Mouse (Mus musculus) G1E-ER4 (cell line): ENCODE data around the gene Atxn7l2. TPM values are rescaled to one million over a fixed set of nuclear protein-coding genes. Genes with fewer than 3 reads are reported as not detected.

ENCODE experiments used
- GATA1 ChIP-seq: IDR thresholded peaks from one replicate; pipeline ENCODE4 v1.8.0; 2012; ENCODE audit warnings: low read length, inconsistent platforms
- polyA plus RNA-seq: library from polyadenylated mRNA; stranded (reverse); fragments of >175 nt; gene quantifications from 2 replicates; pipeline ENCODE4 v1.2.3, GENCODE M21; 2012

Gene Atxn7l2
- polyA plus RNA-seq, 1 experiment: 21.6 TPM

DNA sequence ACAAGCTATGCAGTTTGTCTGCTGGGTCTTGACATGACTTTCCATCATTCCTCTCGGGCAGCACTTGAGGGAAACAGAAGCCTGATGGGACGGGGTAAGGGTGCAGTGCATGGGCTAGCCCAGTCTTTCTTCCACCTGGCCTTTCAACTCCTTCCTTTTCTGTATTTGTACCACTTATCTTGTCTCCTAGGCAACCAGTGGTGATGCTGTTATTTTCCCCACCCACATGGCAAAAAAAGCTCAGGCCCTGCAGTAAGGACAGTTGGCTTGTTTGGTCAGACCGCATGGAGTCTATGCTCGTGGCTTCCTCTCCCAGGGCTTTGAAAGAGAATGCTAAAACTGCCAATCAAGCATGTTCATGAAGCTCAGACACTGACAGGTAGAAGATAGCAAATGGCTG lies 17.0 kb downstream of the Atxn7l2 start:
- TF ChIP-seq GATA1: no peak

DNA sequence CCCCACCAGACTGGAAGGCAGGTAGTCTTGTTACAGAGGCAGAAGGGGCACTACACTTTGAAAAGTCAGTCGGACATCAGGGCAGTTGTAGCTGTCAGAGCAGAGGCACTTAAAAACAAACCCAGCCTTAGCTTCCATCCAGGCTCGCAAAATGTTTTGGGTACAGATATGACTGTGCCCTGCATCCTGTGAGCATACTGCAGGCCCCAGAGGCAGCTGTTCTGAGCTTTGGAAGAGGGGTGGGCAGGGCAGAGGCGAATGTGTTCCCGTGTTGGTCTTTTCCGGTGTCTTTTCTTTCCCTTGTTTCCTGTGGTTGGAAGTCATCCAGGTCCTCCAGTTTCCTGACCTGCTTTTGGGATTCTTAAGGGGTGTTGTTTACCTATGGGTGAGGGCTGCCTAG lies 20.8 kb downstream of the Atxn7l2 start:
- TF ChIP-seq GATA1: no peak

DNA sequence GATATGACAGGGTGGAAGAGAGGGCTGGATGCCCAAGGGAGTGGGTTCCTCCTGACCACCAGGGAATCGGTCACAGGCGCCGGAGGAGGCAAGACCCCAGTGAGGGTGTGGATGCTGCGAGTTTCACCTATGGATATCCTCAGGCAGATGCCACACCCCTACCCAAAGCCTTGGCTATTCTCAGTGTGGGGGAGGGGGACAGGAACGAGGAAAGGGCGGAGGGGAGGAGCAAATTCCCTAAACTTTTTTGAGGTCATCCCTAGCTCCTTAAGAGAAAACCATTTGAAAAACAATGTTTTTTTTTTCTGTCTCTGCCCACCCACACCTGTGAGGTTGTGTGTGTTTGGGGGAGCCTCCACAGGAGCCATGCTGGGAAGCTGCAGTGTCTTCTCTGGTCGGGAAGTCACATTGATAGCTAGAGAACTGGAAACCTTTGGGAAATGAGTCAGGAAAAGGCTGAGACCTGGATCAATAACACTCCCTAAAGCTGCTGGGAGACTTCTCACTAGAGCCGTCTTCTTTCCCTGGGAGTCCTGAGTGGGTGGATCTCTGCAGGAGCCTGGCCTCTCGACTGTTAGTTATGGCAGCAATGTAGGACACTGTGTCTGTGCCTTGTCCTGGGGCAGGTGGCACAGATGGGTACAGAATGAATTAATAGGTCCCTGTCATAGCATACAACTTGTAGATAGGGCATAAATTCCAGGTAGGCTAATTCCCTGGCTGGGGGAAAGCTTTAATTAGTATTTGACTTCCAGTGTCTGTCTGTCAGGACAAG lies 21.8 kb downstream of the Atxn7l2 start:
- TF ChIP-seq GATA1: no peak

DNA sequence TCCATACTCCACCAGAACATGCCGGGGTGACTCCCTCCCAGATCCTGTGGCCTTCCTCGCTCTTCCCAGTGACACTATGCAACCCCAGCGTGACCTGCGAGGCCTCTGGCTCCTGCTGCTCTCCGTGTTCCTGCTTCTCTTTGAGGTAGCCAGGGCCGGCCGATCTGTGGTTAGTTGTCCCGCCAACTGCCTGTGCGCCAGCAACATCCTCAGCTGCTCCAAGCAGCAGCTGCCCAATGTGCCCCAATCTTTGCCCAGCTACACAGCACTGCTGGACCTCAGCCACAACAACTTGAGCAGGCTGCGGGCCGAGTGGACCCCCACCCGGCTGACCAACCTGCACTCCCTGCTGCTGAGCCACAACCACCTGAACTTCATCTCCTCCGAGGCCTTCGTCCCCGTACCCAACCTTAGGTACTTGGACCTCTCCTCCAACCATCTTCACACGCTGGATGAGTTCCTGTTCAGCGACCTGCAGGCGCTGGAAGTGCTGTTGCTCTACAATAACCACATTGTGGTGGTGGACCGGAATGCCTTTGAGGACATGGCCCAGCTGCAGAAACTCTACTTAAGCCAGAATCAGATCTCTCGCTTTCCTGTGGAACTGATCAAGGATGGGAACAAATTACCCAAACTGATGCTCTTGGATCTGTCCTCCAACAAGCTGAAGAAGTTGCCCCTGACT lies 23.5 kb downstream of the Atxn7l2 start:
- TF ChIP-seq GATA1: no peak

DNA sequence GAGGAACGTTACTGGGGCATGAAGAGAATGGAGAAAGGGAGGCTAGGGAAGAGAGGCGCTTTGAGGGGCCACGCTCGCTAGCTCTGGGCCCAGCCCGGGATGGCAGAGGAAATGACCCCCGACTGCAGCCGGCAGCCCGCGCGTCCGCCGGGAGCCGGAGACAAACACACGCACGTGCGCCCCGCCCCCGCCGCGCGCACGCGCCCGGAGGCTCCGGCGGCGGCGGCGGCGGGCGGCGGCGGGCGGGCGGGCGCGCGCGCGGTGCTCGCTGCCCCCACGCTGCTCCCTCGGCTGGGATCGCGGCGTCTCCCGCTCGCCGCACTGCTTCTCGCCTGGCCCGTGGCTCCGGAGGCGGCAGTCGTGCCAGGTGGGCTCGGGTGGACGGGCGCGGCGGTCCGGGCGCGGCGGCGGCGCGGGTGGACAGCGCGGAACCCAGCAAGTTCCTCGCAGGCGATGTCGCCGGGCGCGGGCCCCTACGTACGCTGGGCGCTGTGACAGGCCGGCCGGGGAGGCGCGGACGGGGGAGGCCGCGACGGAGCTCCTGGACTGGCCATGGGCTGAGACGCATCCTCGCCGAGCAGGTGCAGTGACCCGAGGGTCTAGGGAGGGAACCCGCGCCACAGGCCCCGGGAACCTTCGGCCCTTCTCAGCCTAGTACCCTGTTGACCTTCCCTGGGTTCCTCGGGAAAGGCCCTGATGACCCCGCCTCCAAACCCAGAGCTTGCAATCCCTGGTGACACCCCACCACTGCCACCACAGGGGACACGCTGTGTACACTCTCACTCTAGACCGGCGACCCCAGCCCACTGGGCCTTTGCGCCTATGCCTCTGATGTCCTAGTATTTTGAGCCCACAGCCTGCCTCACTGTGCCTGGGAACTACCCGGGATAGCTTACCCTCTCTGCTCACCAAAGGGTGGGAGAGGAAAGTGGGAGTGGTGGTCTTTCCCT lies 24.4 kb downstream of the Atxn7l2 start, which contains the start of gene Amigo1:
Gene Amigo1 (plus strand): TSS at position 238 of the 950 bp plus-strand sequence.
- no peak for TF ChIP-seq GATA1

DNA sequence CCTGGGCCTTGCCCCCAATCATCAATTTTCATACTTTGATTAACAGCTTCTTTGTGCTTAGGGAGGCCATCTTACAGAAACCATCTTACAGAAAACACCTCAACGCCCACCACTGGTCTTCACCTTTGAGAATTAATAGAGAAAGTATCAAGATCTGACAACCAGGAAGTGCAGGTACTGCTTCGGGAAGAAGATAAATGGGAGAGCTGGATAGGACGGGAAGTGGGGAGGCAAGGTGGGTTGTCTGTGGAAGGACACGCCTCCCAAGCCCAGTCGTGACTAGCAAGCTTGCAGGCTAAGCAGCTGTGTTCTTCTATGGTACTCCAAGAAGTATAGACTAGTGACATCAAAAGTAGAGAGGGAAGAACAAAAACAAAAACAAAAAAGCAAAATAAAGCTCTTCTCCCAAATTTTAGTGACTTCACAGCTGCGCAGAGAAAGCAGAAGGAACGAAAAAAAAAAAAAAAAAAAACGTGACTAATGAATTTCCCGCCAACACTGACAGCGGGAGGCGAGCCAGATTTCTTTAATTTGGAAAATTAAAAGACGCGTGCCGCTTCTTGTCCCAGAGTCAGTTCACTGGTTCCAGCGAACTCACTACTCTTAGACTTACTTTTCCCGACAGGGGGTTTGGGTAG lies 25.2 kb downstream of the Atxn7l2 start:
- no peak for TF ChIP-seq GATA1

DNA sequence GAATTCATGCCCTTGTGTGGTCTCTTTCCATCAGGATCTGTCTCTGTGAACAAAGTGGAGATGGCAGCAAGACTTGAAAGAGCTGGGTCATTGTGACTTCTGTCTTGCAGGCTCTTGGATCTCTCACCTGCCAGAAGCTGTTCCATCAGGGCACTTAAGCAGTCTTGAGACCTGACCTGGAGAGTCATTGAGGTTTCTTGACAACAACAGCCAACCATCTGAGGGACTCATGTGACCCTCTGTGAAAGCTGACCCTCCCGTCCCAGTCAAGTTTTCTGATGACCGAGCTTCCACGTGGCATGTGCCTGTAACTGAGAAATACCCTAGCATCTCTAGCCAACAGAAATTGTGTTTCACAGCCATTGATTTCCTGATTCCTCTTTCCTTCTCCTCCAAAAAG lies 26.0 kb downstream of the Atxn7l2 start:
- TF ChIP-seq GATA1: no peak

DNA sequence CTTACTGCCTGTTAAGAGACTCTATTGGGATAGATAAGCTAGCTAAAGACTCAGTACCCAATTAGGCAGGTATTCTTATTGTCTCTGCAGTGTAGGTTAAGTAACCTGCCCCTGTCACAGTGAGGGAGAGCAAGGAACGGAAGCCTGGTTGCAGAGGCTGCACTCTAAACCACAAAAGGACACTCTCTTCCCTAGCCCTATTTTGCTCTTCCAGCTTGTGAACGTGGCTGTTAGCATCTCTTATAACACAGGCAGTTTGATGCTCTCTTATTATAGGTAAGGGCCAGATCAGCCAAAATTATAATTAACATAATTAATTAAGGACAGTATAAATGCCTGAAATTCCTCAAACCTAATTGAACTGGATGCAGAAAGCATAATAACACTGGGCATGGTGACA lies 30.2 kb downstream of the Atxn7l2 start:
- TF ChIP-seq GATA1: no peak

DNA sequence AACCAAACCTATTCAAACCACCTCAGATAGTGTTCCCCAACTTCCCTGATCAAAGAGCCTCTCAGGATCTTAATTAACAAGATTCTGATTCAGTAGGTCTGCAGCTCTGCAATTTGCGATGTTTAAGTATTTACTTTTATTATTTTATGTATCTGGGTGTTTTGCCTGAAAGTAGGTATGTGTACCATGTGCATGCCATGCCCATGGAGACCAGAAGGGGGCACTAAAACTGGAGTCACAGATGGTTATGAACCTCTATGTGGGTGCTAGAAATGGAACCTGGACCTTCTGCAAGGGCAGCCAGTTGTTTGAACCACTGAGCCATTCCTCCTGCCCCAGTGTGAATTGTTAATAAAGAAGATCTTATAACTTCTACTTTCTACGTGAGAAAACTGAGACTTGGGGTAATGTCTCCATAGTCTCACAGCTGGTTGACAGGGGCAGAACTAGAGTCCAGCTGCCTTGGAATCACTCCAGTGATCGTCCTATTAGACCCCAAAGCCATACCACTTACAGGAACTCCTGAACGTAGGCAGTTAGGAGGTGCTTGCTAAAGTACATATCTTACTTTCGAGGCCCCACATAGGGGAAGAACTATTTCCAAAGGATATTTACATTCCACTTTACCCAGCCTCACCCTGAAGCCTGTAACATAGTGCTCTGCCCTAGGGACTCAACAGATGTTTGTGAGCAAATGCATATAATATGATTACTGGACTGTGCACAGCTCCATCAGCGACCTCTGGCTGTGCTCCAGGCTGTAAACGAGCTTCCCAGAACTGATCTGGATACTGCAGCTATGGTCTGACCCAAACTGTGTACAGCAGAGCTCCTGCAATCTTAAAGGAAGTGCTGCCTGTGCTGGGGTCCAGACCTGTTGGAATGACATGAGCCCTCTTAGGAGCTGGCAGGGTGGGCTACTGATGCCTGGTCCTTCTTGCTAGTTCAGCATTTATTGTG lies 31.7 kb downstream of the Atxn7l2 start:
- TF ChIP-seq GATA1: no peak

DNA sequence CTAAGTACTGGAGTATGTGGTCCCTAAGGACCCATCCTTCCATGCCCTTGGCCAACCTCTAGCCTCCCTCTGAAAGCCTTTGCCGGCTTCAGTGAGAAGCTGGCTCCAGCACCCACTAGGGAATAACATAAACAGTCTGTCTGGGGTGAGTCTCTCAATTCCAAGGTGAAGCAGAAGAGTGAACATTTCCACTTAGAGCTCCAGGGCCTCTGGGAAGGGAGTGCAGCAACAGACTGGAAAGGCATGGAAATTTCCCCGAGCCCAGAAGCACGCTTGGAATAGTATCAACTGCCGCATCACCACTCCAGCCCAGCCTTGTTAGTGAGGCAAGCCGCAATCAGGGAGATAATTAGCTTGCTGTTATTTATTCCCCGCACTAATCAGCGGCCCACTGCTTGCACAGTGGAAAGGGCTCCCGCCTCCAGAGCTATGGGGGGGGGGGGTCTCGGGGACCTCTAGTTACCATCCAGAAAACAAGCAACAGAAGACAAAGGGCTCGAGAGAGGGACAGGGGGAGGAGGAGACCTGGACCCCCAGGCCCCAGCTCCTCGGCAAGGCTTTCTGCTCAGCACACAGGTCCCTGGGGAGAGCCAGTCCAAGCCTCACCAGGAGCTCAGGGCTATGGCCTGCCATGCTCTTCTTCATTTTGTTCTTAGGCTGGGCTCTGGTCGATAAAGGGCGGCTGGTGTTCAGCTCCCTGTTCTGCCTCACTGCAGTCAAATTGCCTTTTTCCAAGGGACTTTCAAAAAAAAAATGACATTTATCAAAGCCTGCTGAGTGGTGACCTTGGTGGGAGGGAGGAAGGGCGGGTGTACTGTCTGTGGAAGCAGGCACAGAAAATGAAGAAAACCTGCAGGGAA lies 35.8 kb downstream of the Atxn7l2 start:
- no peak for TF ChIP-seq GATA1

DNA sequence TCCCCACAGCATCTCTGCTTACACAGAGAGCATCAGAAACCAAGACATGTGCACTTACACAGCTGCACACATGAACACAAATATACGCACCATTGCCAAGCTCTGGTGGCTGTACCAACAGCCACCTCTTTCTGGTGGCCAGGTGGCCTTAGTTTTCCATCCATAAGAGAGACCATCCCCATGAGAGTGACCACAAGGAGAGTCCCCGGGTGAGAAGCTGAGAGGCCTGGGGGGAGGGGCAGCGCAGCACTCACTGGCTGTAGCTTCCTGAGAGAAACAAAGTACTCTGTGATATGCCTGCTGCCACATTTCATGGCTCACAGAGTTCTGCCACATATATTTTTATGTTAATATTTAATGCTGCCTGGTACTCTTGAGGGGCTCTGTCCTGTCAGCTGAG lies 41.5 kb downstream of the Atxn7l2 start:
- no peak for TF ChIP-seq GATA1

DNA sequence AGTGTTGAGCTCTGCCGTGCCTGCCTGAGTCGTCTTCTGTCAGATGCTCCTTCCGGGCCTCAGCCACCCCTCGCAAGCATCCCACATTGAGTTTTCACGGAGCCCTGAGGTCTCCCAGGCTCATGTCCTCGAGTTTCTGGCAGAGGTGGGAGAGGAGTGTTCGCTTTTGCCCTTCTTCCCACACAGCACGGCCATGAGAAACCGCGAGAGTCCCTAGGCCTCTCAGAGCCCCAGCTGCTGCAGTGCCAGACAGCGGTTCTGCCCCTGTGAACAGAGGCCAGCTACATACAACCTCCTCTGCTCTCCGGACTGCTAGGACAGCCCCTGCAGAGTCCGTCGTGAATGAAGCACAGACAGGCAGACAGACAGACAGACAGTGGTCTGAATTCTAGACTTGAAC lies 43.2 kb downstream of the Atxn7l2 start:
- no peak for TF ChIP-seq GATA1

DNA sequence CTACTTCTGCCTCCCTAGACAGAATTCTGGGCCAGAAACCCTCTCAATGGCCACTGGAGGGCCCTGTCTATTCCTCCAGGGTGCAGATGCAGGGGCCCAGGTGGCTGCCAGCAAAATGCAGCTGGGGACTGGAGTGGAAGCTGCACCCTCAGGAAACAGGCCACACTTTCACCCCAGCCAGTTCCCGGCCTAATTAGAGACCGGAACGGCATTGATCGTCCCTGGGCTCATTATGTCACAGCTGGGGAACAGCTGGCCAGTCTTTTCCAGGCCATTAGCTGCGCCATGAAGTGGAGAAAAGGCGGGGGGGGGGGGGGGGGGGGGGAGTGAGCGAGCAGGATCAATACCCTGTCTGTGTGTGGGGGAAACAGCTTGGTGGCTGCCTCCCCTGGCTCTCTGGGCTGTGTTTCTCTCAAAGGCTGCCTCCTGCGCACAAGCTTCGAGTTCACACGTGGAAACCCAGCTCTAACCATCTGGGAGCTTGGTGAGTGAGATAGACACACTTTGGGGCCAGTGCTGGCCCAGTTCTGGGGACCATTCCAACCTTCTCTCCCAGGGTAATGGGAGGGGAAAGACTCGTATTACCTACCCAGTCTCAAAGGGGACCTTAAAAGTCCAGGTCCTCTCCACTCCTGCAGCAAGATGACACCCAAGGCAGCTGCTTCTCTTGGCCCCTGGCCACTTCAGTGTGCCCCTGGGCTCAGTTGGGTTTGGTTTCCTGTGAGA lies 44.1 kb downstream of the Atxn7l2 start:
- no peak for TF ChIP-seq GATA1
